Mouse (Mus musculus) brain, embryonic 14.5 days (tissue): ENCODE data around the gene Pgm1.

Experiments used
- CTCF ChIP-seq: fragments of 200-500 bp; IDR thresholded peaks from 2 replicates; pipeline ENCODE4 v1.5.1; 2012; ENCODE audit warnings: inconsistent platforms, mild to moderate bottlenecking, moderate library complexity, borderline replicate concordance; ENCODE audit not compliant: insufficient read depth, insufficient read length; ENCODE audit errors: extremely low read depth
- POLR2A ChIP-seq: fragments of 200-500 bp; IDR thresholded peaks from 2 replicates; pipeline ENCODE4 v1.6.1; 2012; ENCODE audit warnings: mild to moderate bottlenecking, inconsistent platforms, borderline replicate concordance; ENCODE audit not compliant: poor library complexity, insufficient read depth, insufficient read length, severe bottlenecking; ENCODE audit errors: extremely low read depth

- TF ChIP-seq CTCF (no peak), POLR2A (no peak)
Measured at GRCm38 (mm10) chr4:99939711-99940505, 10.7 kb downstream of the Pgm1 start.
